Mouse (Mus musculus) limb, embryonic 10.5 days (tissue): ENCODE data around the gene Pxylp1. TPM values are rescaled to one million over a fixed set of nuclear protein-coding genes. Genes with fewer than 3 reads are reported as not detected.

Experiments
- DNase-seq: peaks from one replicate; pipeline ENCODE4 v3.0.0-alpha.2; 2017; ENCODE audit warnings: low spot score
- H3K27ac ChIP-seq: fragments of 300-500 bp; sonication (generic); 2 replicates; pipeline ENCODE4 v1.5.1; 2016; ENCODE audit warnings: mild to moderate bottlenecking
- H3K27me3 ChIP-seq: fragments of 300-500 bp; sonication (generic); 2 replicates; pipeline ENCODE4 v1.6.1; 2016; ENCODE audit warnings: low read depth, mild to moderate bottlenecking; ENCODE audit not compliant: poor library complexity, severe bottlenecking
- H3K36me3 ChIP-seq: fragments of 300-500 bp; sonication (generic); 2 replicates; pipeline ENCODE4 v1.6.1; 2016; ENCODE audit warnings: mild to moderate bottlenecking, moderate library complexity
- H3K4me1 ChIP-seq: fragments of 300-500 bp; sonication (generic); 2 replicates; pipeline ENCODE4 v1.6.1; 2016
- H3K4me3 ChIP-seq: fragments of 300-500 bp; sonication (generic); 2 replicates; pipeline ENCODE4 v1.5.1; 2016; ENCODE audit warnings: mild to moderate bottlenecking, moderate library complexity
- H3K9me3 ChIP-seq: fragments of 300-500 bp; sonication (generic); replicated peaks from 2 replicates; pipeline ENCODE4 v1.6.1; 2016; ENCODE audit warnings: mild to moderate bottlenecking
- WGBS: fragments of 180-500 bp; shearing (Covaris S2); methylation state at CpG from one replicate; pipeline ENCODE4 v1.1.7; 2016; 5-methylcytosine and 5-hydroxymethylcytosine counted together
- polyA plus RNA-seq: library from polyadenylated mRNA; unstranded; fragments of >200 nt; fragmentation: Nextera tagmentation; extraction: Ambion mirVana; gene quantifications from 2 replicates; pipeline ENCODE4 v1.2.1, GENCODE M21; 2016

Pxylp1 gene
- polyA plus RNA-seq, 1 experiment from 2014 or later, result 15.3 TPM

DNA sequence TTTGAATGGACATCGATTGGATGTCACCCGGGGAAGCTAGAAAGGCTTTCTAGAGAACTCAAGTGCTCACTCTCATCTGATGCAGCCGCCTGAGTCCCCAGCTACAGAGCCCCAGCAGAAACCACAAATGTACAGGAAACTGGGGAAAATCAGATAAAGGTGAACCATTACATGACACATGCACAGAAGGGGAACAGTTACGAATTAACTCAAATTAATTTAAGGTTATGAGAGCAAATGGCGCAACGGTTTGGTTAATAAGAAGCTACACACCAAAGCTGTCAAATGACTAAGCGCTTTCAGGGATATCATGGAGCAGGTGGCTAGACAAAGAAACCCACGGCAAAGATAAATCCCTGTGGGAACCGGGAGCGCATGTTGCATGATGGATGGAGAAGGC is 104.7 kb downstream of the Pxylp1 start:
- 96% methylated on average over 10 of the region's 10 CpGs for WGBS
- no peaks in the 10 kb centered on the region for H3K27me3 ChIP-seq
- H3K9me3 ChIP-seq, result no peaks in the 10 kb centered on the region
- no peaks in the 10 kb centered on the region for H3K36me3 ChIP-seq
- no peak overlapping the region for H3K27ac ChIP-seq
- peaks cover 16% of the 10 kb centered on the region for H3K4me1 ChIP-seq
- no peak for DNase-seq
- no peak overlapping the region for H3K4me3 ChIP-seq

DNA sequence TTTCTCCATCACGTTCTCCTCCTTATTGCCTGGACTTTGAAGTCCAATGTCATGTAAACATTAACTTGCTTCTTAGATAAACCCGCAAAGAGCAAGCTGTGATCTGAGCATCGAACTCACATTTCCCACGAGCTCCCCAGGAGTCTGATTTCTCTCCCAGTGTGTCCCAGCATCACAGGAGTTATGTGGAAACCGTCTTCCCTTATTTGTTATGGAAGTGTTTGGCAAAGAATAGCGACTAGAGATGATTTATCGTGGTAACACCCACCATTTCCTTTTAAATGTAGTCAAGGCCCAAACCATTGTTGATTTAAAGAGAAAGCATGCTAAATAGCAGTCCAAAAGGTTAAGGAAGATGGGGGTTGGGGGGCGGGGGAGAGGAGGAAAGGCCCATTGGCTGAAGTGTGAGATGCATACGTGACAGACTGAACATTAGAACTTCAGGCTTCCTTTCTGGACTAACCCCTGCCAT is 106.6 kb downstream of the Pxylp1 start:
- H3K36me3 ChIP-seq, result no peaks in the 10 kb centered on the region
- H3K9me3 ChIP-seq, result no peaks in the 10 kb centered on the region
- 59% methylated on average over 9 of the region's 9 CpGs for WGBS
- peaks cover 15% of the 10 kb centered on the region for H3K4me1 ChIP-seq
- no peak overlapping the region for H3K4me3 ChIP-seq
- no peak for DNase-seq
- no peaks in the 10 kb centered on the region for H3K27me3 ChIP-seq
- peak overlapping the region; percentile 14; the same call in 1 of the 2 replicates for H3K27ac ChIP-seq

DNA sequence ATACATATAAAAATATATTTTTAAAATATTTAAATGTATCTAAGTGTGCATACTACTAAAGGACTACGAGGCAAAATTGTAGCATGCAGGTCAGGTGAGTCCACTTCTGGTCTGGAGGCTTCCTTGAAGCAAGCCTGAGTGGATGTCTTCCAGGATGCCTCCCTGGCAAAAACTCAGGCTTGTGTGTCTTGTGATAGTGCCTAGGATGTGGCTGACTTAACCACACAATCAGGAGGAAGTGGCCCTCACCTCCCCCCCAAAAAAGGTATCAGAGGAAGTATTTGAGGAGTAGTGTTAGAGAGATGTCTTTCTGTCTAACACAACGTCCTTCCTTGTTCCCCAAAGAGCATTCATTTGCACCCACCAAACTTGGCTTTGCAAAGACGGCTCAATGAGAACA is 107.3 kb downstream of the Pxylp1 start:
- Histone ChIP-seq H3K9me3 (no peaks in the 10 kb centered on the region), H3K4me1 (peaks cover 15% of the 10 kb centered on the region), H3K27me3 (no peaks in the 10 kb centered on the region), H3K27ac (no peak overlapping the region), H3K4me3 (no peak overlapping the region), H3K36me3 (no peaks in the 10 kb centered on the region)
- DNase-seq, result no peak
- 88% methylated on average over 3 of the region's 3 CpGs for WGBS

DNA sequence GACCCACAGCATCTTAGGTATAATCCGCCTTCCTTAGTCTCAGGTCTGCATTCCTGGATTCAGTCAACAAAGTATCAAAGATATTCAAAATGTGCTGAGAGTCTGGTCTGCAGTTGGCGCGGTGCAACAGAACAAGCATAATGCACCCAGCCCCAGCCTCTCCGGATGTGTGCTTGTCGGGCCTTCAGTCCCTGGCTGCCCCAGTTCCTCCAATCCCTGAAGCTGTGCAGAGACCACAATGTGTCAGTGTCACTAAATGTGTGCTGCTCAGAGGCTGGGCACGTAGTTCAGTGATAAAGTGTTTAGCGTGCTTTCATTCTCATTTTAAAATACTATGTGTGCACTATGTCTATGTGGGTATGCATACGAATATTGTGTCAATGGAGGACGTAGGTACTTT is 108.8 kb downstream of the Pxylp1 start:
- Histone ChIP-seq H3K27me3 (no peaks in the 10 kb centered on the region), H3K27ac (no peak overlapping the region), H3K4me1 (peaks cover 15% of the 10 kb centered on the region), H3K4me3 (no peak overlapping the region), H3K9me3 (no peaks in the 10 kb centered on the region), H3K36me3 (no peaks in the 10 kb centered on the region)
- WGBS, result 92% methylated on average over 9 of the region's 9 CpGs
- DNase-seq, result no peak

DNA sequence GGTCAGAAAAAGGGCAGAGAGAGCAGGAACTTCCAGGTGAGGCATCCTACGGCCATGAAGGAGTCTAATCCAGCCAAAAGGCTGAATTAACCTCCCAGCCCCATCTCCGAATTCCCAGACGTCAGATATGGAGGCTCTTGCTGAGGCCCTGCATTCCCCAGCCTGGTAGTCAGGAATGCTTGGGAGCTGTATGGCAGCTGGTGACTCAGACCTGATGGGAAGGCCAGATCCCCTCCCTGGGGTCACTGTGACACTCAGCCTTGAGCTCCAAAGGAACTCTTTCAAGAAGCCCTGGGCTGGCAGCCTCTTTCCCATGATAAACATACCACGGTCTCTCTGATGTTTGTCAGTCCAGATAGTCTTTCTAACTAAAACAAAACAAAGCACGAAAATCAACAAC is 109.2 kb downstream of the Pxylp1 start:
- no peak for DNase-seq
- H3K4me1 ChIP-seq, result peaks cover 15% of the 10 kb centered on the region
- 66% methylated on average over 5 of the region's 5 CpGs for WGBS
- no peaks in the 10 kb centered on the region for H3K36me3 ChIP-seq
- no peaks in the 10 kb centered on the region for H3K9me3 ChIP-seq
- H3K4me3 ChIP-seq, result no peak overlapping the region
- H3K27ac ChIP-seq, result peak overlapping the region; percentile 25; the same call in 1 of the 2 replicates
- no peaks in the 10 kb centered on the region for H3K27me3 ChIP-seq

DNA sequence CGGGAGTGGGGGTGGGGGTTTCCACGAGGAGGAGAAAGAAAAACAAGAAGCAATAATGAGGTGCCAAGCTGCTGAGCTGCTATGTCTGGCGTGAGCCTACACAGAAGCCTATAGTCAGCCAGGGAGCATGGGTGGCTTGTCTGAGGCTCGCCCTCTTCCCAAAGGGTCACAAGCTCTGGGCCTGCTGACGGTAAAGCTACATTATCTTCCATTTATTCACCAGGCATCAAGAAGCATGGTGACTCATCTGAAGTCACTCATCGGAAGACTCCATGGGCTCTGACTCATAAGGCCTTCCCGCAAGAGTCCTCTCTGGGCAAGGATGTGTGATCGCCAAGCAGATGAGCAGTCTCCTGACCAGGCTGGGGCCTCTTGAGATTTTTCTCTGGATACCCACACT is 110.4 kb downstream of the Pxylp1 start:
- Histone ChIP-seq H3K4me1 (peaks cover 15% of the 10 kb centered on the region), H3K4me3 (no peak overlapping the region), H3K9me3 (no peaks in the 10 kb centered on the region), H3K27me3 (no peaks in the 10 kb centered on the region), H3K36me3 (no peaks in the 10 kb centered on the region), H3K27ac (no peak overlapping the region)
- no peak for DNase-seq
- WGBS, result 81% methylated on average over 8 of the region's 8 CpGs

Other genes starting within 250 kb of the Pxylp1 start
- gene Zbtb38, start 139.8 kb downstream of the Pxylp1 start, polyA plus RNA-seq, result 6.4 and 8.1 TPM in 2 replicates
- 70.3 and 80.6 TPM in 2 replicates for gene Spsb4, start 126.2 kb upstream of the Pxylp1 start, polyA plus RNA-seq
- 46.6 and 69.0 TPM in 2 replicates for gene Slc25a36, start 218.5 kb upstream of the Pxylp1 start, polyA plus RNA-seq